Comparison of ENCODE assay signal across 7 mouse cellular contexts in genomic region chrX:153724400-153724799, GRCm38 (mm10). TPM values are rescaled to one million over a fixed set of nuclear protein-coding genes. Genes with fewer than 3 reads are reported as not detected.
A peak's percentile ranks its signal among the peaks of the same experiment; 100 is the strongest.
DNase-seq lines count a peak whose midpoint lies in the region; ATAC-seq lines count a peak whose summit lies in the region.

No protein-coding gene starts in this region.

- no peaks in the 10 kb centered on the region for H3K36me3 ChIP-seq in intestine, embryonic 15.5 days
- no peaks in the 10 kb centered on the region for H3K36me3 ChIP-seq in neural tube, embryonic 11.5 days (ENCODE audit: control insufficient read depth, insufficient read depth, low read length)

- no peaks in the 10 kb centered on the region for H3K9me3 ChIP-seq in intestine, embryonic 15.5 days
- no peaks in the 10 kb centered on the region for H3K9me3 ChIP-seq in neural tube, embryonic 11.5 days (ENCODE audit: control insufficient read depth, low read length)

- no peaks in the 10 kb centered on the region for H3K4me1 ChIP-seq in intestine, embryonic 15.5 days (replicated peaks)
- no peaks in the 10 kb centered on the region for H3K4me1 ChIP-seq in neural tube, embryonic 11.5 days (ENCODE audit: control insufficient read depth, insufficient read depth, low read length)

- 45% methylated on average over 3 of the region's 3 CpGs for WGBS in intestine, embryonic 15.5 days
- 26% methylated on average over 3 of the region's 3 CpGs for WGBS in neural tube, embryonic 11.5 days

- no peak for ATAC-seq in intestine, embryonic 15.5 days
- peak; percentile 31; the same call in 1 of the 2 replicates for ATAC-seq in neural tube, embryonic 11.5 days (ENCODE audit: insufficient read depth, low FRiP score, low TSS enrichment)

- peak; percentile 9 for DNase-seq in thymus, postnatal 14 days
- no peak for DNase-seq in thymus, postnatal 25 days
- peak; percentile 55 for DNase-seq in embryo, embryonic 11 days
- peak; percentile 37 for DNase-seq in neural tube, embryonic 11.5 days (ENCODE audit: low spot score)
- no peak for DNase-seq in frontal cortex, postnatal 10 days (ENCODE audit: low spot score in 2 of 2)
- no peak for DNase-seq in kidney, postnatal 25 days

- no peak overlapping the region for H3K9ac ChIP-seq in intestine, embryonic 15.5 days
- H3K9ac ChIP-seq in neural tube, embryonic 11.5 days (ENCODE audit: low read length), result no peak overlapping the region

- peak overlapping the region; percentile 50 for H3K4me2 ChIP-seq in intestine, embryonic 15.5 days (replicated peaks)
- peak overlapping the region; percentile 38 for H3K4me2 ChIP-seq in neural tube, embryonic 11.5 days (ENCODE audit: low read depth)

- H3K27me3 ChIP-seq in intestine, embryonic 15.5 days (replicated peaks), result no peaks in the 10 kb centered on the region
- no peaks in the 10 kb centered on the region for H3K27me3 ChIP-seq in neural tube, embryonic 11.5 days (ENCODE audit: control insufficient read depth, insufficient read depth, low read length)

- peak overlapping the region; percentile 31 for H3K4me3 ChIP-seq in intestine, embryonic 15.5 days (replicated peaks)
- peak overlapping the region; percentile 43 for H3K4me3 ChIP-seq in neural tube, embryonic 11.5 days (ENCODE audit: low read depth, low read length)

- no peak overlapping the region for H3K27ac ChIP-seq in intestine, embryonic 15.5 days
- no peak overlapping the region for H3K27ac ChIP-seq in neural tube, embryonic 11.5 days (ENCODE audit: low read depth, low read length)

RNA-seq across cellular contexts. Expression of gene Nbdy, which starts 1.0 kb away (rescaled TPM):
- polyA plus RNA-seq in intestine, embryonic 15.5 days (2015; fragmentation: Nextera tagmentation; extraction: Ambion mirVana), result 81.2 and 85.4 TPM in 2 replicates
- polyA plus RNA-seq in neural tube, embryonic 11.5 days (2014; fragmentation: Nextera tagmentation; extraction: Ambion mirVana), result 65.8 and 66.6 TPM in 2 replicates

RNA-seq across cellular contexts. Expression of gene Kctd12b, which starts 28.2 kb away (rescaled TPM):
- 5.0 and 5.1 TPM in 2 replicates for polyA plus RNA-seq in intestine, embryonic 15.5 days (2015; fragmentation: Nextera tagmentation; extraction: Ambion mirVana)
- polyA plus RNA-seq in neural tube, embryonic 11.5 days (2014; fragmentation: Nextera tagmentation; extraction: Ambion mirVana), result 2.9 and 3.4 TPM in 2 replicates

Comparison
In these comparisons a context has a peak if more than half of its experiments do, and no peak if none do; other contexts are left out.
1. DNase-seq: peak in thymus, postnatal 14 days (single experiment), embryo, embryonic 11 days (single experiment) and neural tube, embryonic 11.5 days (single experiment); none in thymus, postnatal 25 days (single experiment), frontal cortex, postnatal 10 days (0 of 2) and kidney, postnatal 25 days (0 of 2).